Mouse (Mus musculus) embryonic facial prominence, embryonic 13.5 days (tissue): Measurements from ENCODE around the gene Ajap1. TPM values are rescaled to one million over a fixed set of nuclear protein-coding genes. Genes with fewer than 3 reads are reported as not detected.

Source experiments
- ATAC-seq: fragments of 200-750 bp; cut with Nextera tagmentation; 2 replicates; pipeline ENCODE4 v1.8.0; 2017; ENCODE audit warnings: low read depth; ENCODE audit not compliant: insufficient number of reproducible peaks, insufficient read depth, low FRiP score, low TSS enrichment
- H3K27ac ChIP-seq: fragments of 300-500 bp; sonication (generic); 2 replicates; pipeline ENCODE4 v1.5.1; 2015; ENCODE audit warnings: moderate library complexity, mild to moderate bottlenecking, inconsistent platforms
- H3K27me3 ChIP-seq: fragments of 300-500 bp; sonication (generic); 2 replicates; pipeline ENCODE4 v1.6.1; 2015; ENCODE audit warnings: mild to moderate bottlenecking, inconsistent platforms
- H3K36me3 ChIP-seq: fragments of 300-500 bp; sonication (generic); 2 replicates; pipeline ENCODE4 v1.6.1; 2015; ENCODE audit warnings: mild to moderate bottlenecking, inconsistent platforms
- H3K4me1 ChIP-seq: fragments of 300-500 bp; sonication (generic); 2 replicates; pipeline ENCODE4 v1.6.1; 2015; ENCODE audit warnings: inconsistent platforms
- H3K4me2 ChIP-seq: fragments of 300-500 bp; sonication (generic); 2 replicates; pipeline ENCODE4 v1.6.1; 2015; ENCODE audit warnings: moderate library complexity, mild to moderate bottlenecking, inconsistent platforms
- H3K4me3 ChIP-seq: fragments of 300-500 bp; sonication (generic); 2 replicates; pipeline ENCODE4 v1.5.1; 2015; ENCODE audit warnings: mild to moderate bottlenecking, inconsistent platforms
- H3K9ac ChIP-seq: fragments of 300-500 bp; sonication (generic); 2 replicates; pipeline ENCODE4 v1.6.1; 2015; ENCODE audit warnings: mild to moderate bottlenecking, inconsistent platforms
- H3K9me3 ChIP-seq: fragments of 300-500 bp; sonication (generic); 2 replicates; pipeline ENCODE4 v1.6.1; 2016; ENCODE audit warnings: inconsistent platforms
- WGBS: fragments of 180-500 bp; shearing (Covaris S2); methylation state at CpG from one replicate; pipeline ENCODE4 v1.1.7; 2015; ENCODE audit warnings: mixed read lengths; 5-methylcytosine and 5-hydroxymethylcytosine counted together
- polyA plus RNA-seq: library from polyadenylated mRNA; unstranded; fragments of >200 nt; fragmentation: Nextera tagmentation; extraction: Ambion mirVana; gene quantifications from 2 replicates; pipeline ENCODE4 v1.2.1, GENCODE M21; 2015

Gene Ajap1
- 0.48 TPM in 2 replicates for polyA plus RNA-seq

GRCm38 (mm10) chr4:153482459-153483338, at the start of gene Ajap1:
Gene Ajap1 (minus strand): TSS chr4:153482811.
- WGBS = under 1% methylated on average over 85 of the region's 114 CpGs

GRCm38 (mm10) chr4:153530536-153530935, 47.9 kb upstream of the Ajap1 start:
- 0 out of 2 replicates have a peak, but pooled peaks cover 7% of the 10 kb centered on the region for H3K27me3 ChIP-seq
- no peaks in the 10 kb centered on the region for H3K9me3 ChIP-seq
- no peak overlapping the region for H3K27ac ChIP-seq
- H3K4me2 ChIP-seq = peak overlapping the region; percentile 24
- H3K36me3 ChIP-seq = no peaks in the 10 kb centered on the region
- H3K4me3 ChIP-seq = no peak overlapping the region
- WGBS = 31% methylated on average over 14 of the region's 14 CpGs
- no peak overlapping the region for H3K9ac ChIP-seq
- H3K4me1 ChIP-seq = peaks cover 6% of the 10 kb centered on the region
- no peak for ATAC-seq

More at GRCm38 (mm10) chr4:153482459-153483338, at the start of gene Ajap1:
- H3K9ac ChIP-seq = peak within 1 kb of the TSS; percentile 52
- ATAC-seq = peak; percentile 44; the same call in 1 of the 2 replicates
- H3K27ac ChIP-seq = no peak within 1 kb of the TSS
- H3K27me3 ChIP-seq = peaks cover 86% of the 10 kb centered on the region
- H3K36me3 ChIP-seq = no peaks in the 10 kb centered on the region
- H3K4me1 ChIP-seq = peaks cover 39% of the 10 kb centered on the region
- peak within 1 kb of the TSS; percentile 52 for H3K4me3 ChIP-seq
- H3K4me2 ChIP-seq = peak within 1 kb of the TSS; percentile 89
- H3K9me3 ChIP-seq = no peaks in the 10 kb centered on the region

GRCm38 (mm10) chr4:153521601-153522000, 39.0 kb upstream of the Ajap1 start:
- H3K9me3 ChIP-seq = no peaks in the 10 kb centered on the region
- H3K27ac ChIP-seq = no peak overlapping the region
- H3K4me3 ChIP-seq = no peak overlapping the region
- H3K27me3 ChIP-seq = peaks cover 2% of the 10 kb centered on the region; the same call in 1 of the 2 replicates
- WGBS = 48% methylated on average over 1 of the region's 1 CpGs
- H3K4me1 ChIP-seq = no peaks in the 10 kb centered on the region
- no peak overlapping the region for H3K4me2 ChIP-seq
- H3K9ac ChIP-seq = no peak overlapping the region
- ATAC-seq = no peak
- H3K36me3 ChIP-seq = no peaks in the 10 kb centered on the region

GRCm38 (mm10) chr4:153519888-153520287, 37.3 kb upstream of the Ajap1 start:
- peaks cover 10% of the 10 kb centered on the region; the same call in 1 of the 2 replicates for H3K4me1 ChIP-seq
- H3K36me3 ChIP-seq = no peaks in the 10 kb centered on the region
- WGBS = 90% methylated on average over 3 of the region's 3 CpGs
- H3K9me3 ChIP-seq = no peaks in the 10 kb centered on the region
- no peak overlapping the region for H3K4me2 ChIP-seq
- ATAC-seq = no peak
- no peak overlapping the region for H3K9ac ChIP-seq
- no peak overlapping the region for H3K4me3 ChIP-seq
- peaks cover 2% of the 10 kb centered on the region; the same call in 1 of the 2 replicates for H3K27me3 ChIP-seq
- no peak overlapping the region for H3K27ac ChIP-seq

- no peak overlapping the region for H3K4me3 ChIP-seq
- 93% methylated on average over 1 of the region's 1 CpGs for WGBS
- ATAC-seq = no peak
Measured at GRCm38 (mm10) chr4:153519289-153519688, 36.7 kb upstream of the Ajap1 start.

GRCm38 (mm10) chr4:153515786-153516185, 33.2 kb upstream of the Ajap1 start:
- Histone ChIP-seq H3K4me1 (peaks cover 10% of the 10 kb centered on the region; the same call in 1 of the 2 replicates), H3K9me3 (no peaks in the 10 kb centered on the region), H3K9ac (no peak overlapping the region), H3K4me2 (no peak overlapping the region), H3K27me3 (no peaks in the 10 kb centered on the region), H3K27ac (no peak overlapping the region), H3K4me3 (no peak overlapping the region), H3K36me3 (no peaks in the 10 kb centered on the region)
- ATAC-seq = no peak
- WGBS = 51% methylated on average over 10 of the region's 10 CpGs

More at GRCm38 (mm10) chr4:153519289-153519688, 36.7 kb upstream of the Ajap1 start:
- no peak overlapping the region for H3K4me2 ChIP-seq
- no peaks in the 10 kb centered on the region for H3K36me3 ChIP-seq
- H3K4me1 ChIP-seq = peaks cover 10% of the 10 kb centered on the region; the same call in 1 of the 2 replicates
- H3K27ac ChIP-seq = no peak overlapping the region
- H3K9ac ChIP-seq = no peak overlapping the region
- no peaks in the 10 kb centered on the region for H3K9me3 ChIP-seq
- H3K27me3 ChIP-seq = peaks cover 1% of the 10 kb centered on the region; the same call in 1 of the 2 replicates

GRCm38 (mm10) chr4:153514071-153514470, 31.5 kb upstream of the Ajap1 start:
- Histone ChIP-seq H3K36me3 (no peaks in the 10 kb centered on the region), H3K4me2 (no peak overlapping the region), H3K9me3 (no peaks in the 10 kb centered on the region), H3K4me1 (peaks cover 10% of the 10 kb centered on the region; the same call in 1 of the 2 replicates), H3K4me3 (no peak overlapping the region), H3K27me3 (no peaks in the 10 kb centered on the region), H3K9ac (no peak overlapping the region), H3K27ac (no peak overlapping the region)
- WGBS = 78% methylated on average over 6 of the region's 6 CpGs
- no peak for ATAC-seq

- 0 out of 2 replicates have a peak, but pooled peaks have one; percentile 44 for ATAC-seq
- Histone ChIP-seq H3K4me1 (peaks cover 10% of the 10 kb centered on the region; the same call in 1 of the 2 replicates), H3K9me3 (no peaks in the 10 kb centered on the region), H3K4me3 (no peak overlapping the region), H3K4me2 (no peak overlapping the region), H3K9ac (no peak overlapping the region), H3K27me3 (no peaks in the 10 kb centered on the region), H3K36me3 (no peaks in the 10 kb centered on the region), H3K27ac (no peak overlapping the region)
- 96% methylated on average over 1 of the region's 1 CpGs for WGBS
Measured at GRCm38 (mm10) chr4:153511530-153511929, 28.9 kb upstream of the Ajap1 start.

GRCm38 (mm10) chr4:153501936-153502335, 19.3 kb upstream of the Ajap1 start:
- ATAC-seq = no peak
- no peaks in the 10 kb centered on the region for H3K9me3 ChIP-seq
- H3K36me3 ChIP-seq = no peaks in the 10 kb centered on the region
- no peaks in the 10 kb centered on the region for H3K4me1 ChIP-seq
- no peak overlapping the region for H3K27ac ChIP-seq
- no peaks in the 10 kb centered on the region for H3K27me3 ChIP-seq
- no peak overlapping the region for H3K4me3 ChIP-seq
- H3K9ac ChIP-seq = no peak overlapping the region
- 82% methylated on average over 7 of the region's 7 CpGs for WGBS
- no peak overlapping the region for H3K4me2 ChIP-seq

GRCm38 (mm10) chr4:153492444-153492843, 9.8 kb upstream of the Ajap1 start:
- Histone ChIP-seq H3K27me3 (no peaks in the 10 kb centered on the region), H3K9ac (no peak overlapping the region), H3K4me1 (no peaks in the 10 kb centered on the region), H3K27ac (no peak overlapping the region), H3K4me3 (no peak overlapping the region), H3K9me3 (no peaks in the 10 kb centered on the region), H3K4me2 (no peak overlapping the region), H3K36me3 (no peaks in the 10 kb centered on the region)
- ATAC-seq = no peak
- 62% methylated on average over 9 of the region's 9 CpGs for WGBS

- H3K27me3 ChIP-seq = peaks cover 21% of the 10 kb centered on the region
- peaks cover 2% of the 10 kb centered on the region for H3K4me1 ChIP-seq
- H3K4me3 ChIP-seq = no peak overlapping the region
- no peak overlapping the region for H3K4me2 ChIP-seq
- ATAC-seq = no peak
- H3K9ac ChIP-seq = no peak overlapping the region
- no peaks in the 10 kb centered on the region for H3K9me3 ChIP-seq
- no peak overlapping the region for H3K27ac ChIP-seq
- no peaks in the 10 kb centered on the region for H3K36me3 ChIP-seq
- WGBS = 64% methylated on average over 8 of the region's 8 CpGs
Measured at GRCm38 (mm10) chr4:153489116-153489515, 6.5 kb upstream of the Ajap1 start.

GRCm38 (mm10) chr4:153485913-153486312, 3.3 kb upstream of the Ajap1 start:
- no peak for ATAC-seq
- Histone ChIP-seq H3K4me3 (no peak overlapping the region), H3K9ac (no peak overlapping the region), H3K9me3 (no peaks in the 10 kb centered on the region), H3K27me3 (peaks cover 53% of the 10 kb centered on the region), H3K4me2 (no peak overlapping the region), H3K4me1 (peaks cover 34% of the 10 kb centered on the region), H3K36me3 (no peaks in the 10 kb centered on the region), H3K27ac (no peak overlapping the region)
- WGBS = 37% methylated on average over 4 of the region's 4 CpGs
